Mouse (Mus musculus) lung, embryonic 15.5 days (tissue): ENCODE data around the gene Hspb6. TPM values are rescaled to one million over a fixed set of nuclear protein-coding genes. Genes with fewer than 3 reads are reported as not detected.

Experiments used
- ATAC-seq: fragments of 200-750 bp; cut with Nextera tagmentation; 2 replicates; pipeline ENCODE4 v1.8.0; 2017; ENCODE audit warnings: moderate number of reproducible peaks, borderline replicate concordance; ENCODE audit not compliant: low FRiP score, low TSS enrichment; ENCODE audit errors: extremely low read depth
- H3K27ac ChIP-seq: fragments of 300-500 bp; sonication (generic); 2 replicates; pipeline ENCODE4 v1.5.1; 2015; ENCODE audit warnings: moderate library complexity, mild to moderate bottlenecking, inconsistent platforms
- H3K27me3 ChIP-seq: fragments of 300-500 bp; sonication (generic); 2 replicates; pipeline ENCODE4 v1.6.1; 2015; ENCODE audit warnings: inconsistent platforms
- H3K36me3 ChIP-seq: fragments of 300-500 bp; sonication (generic); 2 replicates; pipeline ENCODE4 v1.6.1; 2015; ENCODE audit warnings: inconsistent platforms
- H3K4me1 ChIP-seq: fragments of 300-500 bp; sonication (generic); 2 replicates; pipeline ENCODE4 v1.6.1; 2015; ENCODE audit warnings: inconsistent platforms
- H3K4me2 ChIP-seq: fragments of 300-500 bp; sonication (generic); 2 replicates; pipeline ENCODE4 v1.6.1; 2015; ENCODE audit warnings: inconsistent platforms, mild to moderate bottlenecking, moderate library complexity
- H3K4me3 ChIP-seq: fragments of 300-500 bp; sonication (generic); 2 replicates; pipeline ENCODE4 v1.5.1; 2015; ENCODE audit warnings: mild to moderate bottlenecking, inconsistent platforms
- H3K9ac ChIP-seq: fragments of 300-500 bp; sonication (generic); 2 replicates; pipeline ENCODE4 v1.6.1; 2015; ENCODE audit warnings: inconsistent platforms
- H3K9me3 ChIP-seq: fragments of 300-500 bp; sonication (generic); 2 replicates; pipeline ENCODE4 v1.6.1; 2016; ENCODE audit warnings: inconsistent platforms
- WGBS: fragments of 180-500 bp; shearing (Covaris S2); methylation state at CpG from one replicate; pipeline ENCODE4 v1.1.7; 2015; 5-methylcytosine and 5-hydroxymethylcytosine counted together
- polyA plus RNA-seq: library from polyadenylated mRNA; unstranded; fragments of >200 nt; fragmentation: Nextera tagmentation; extraction: Ambion mirVana; gene quantifications from 2 replicates; pipeline ENCODE4 v1.2.1, GENCODE M21; 2015

The Hspb6 gene
- polyA plus RNA-seq, 1 experiment from 2014 or later = 33.6 TPM

DNA sequence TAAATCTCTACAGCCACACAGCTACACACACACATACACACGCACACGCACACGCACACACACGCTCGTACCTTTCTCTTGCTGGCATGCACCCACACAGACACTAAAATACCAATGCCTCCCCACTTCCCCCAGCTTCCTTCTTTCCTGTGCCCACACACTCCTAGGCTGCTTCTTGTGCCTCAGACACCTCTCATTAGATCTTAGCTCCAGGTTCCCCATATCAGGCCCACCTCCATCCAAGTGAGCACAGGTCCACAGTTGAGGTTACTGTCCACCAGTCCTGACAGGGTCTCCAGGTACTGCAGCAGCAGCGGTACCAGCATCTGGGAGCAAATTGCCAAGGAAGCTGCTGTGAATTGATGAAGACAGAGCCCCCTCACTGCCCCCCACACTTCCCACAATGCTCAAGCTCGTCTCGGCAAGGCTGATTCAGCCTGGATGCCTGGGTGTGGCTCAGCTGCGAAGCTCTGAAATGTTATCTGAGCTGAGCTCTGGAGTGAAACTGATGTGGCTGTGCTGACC, 20.6 kb upstream of the Hspb6 start:
- H3K27ac ChIP-seq = no peak overlapping the region
- 83% methylated on average over 9 of the region's 9 CpGs for WGBS
- peaks cover 50% of the 10 kb centered on the region for H3K36me3 ChIP-seq
- no peaks in the 10 kb centered on the region for H3K9me3 ChIP-seq
- no peak overlapping the region for H3K9ac ChIP-seq
- H3K4me3 ChIP-seq = no peak overlapping the region
- no peak for ATAC-seq
- peaks cover 36% of the 10 kb centered on the region for H3K4me1 ChIP-seq
- no peaks in the 10 kb centered on the region for H3K27me3 ChIP-seq
- H3K4me2 ChIP-seq = no peak overlapping the region

DNA sequence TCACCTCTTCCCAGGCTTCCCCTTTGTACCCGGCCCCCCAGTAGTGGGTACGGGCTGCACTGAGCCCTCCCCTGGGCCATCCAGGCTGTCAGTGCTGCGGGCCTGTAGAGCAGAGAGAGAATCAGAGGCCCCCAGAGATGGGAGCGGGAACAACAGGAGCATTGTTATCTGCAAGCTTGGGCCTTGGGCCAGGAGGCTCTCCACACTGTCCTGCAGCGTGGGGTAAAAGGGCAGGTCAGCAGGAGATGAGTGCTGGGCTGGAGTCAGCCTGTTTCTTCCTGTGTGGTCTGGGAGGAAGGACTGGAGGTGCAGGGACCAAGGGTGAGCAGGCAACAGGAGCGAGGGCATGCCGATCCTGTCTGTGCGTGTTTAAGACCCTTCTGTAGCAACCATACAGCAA, 19.0 kb upstream of the Hspb6 start:
- H3K27ac ChIP-seq = no peak overlapping the region
- peaks cover 39% of the 10 kb centered on the region for H3K36me3 ChIP-seq
- H3K9ac ChIP-seq = peak overlapping the region; percentile 29
- no peak overlapping the region for H3K4me3 ChIP-seq
- no peaks in the 10 kb centered on the region for H3K9me3 ChIP-seq
- ATAC-seq = no peak
- peak overlapping the region; percentile 94 for H3K4me2 ChIP-seq
- H3K27me3 ChIP-seq = no peaks in the 10 kb centered on the region
- H3K4me1 ChIP-seq = peaks cover 31% of the 10 kb centered on the region
- 24% methylated on average over 8 of the region's 8 CpGs for WGBS

DNA sequence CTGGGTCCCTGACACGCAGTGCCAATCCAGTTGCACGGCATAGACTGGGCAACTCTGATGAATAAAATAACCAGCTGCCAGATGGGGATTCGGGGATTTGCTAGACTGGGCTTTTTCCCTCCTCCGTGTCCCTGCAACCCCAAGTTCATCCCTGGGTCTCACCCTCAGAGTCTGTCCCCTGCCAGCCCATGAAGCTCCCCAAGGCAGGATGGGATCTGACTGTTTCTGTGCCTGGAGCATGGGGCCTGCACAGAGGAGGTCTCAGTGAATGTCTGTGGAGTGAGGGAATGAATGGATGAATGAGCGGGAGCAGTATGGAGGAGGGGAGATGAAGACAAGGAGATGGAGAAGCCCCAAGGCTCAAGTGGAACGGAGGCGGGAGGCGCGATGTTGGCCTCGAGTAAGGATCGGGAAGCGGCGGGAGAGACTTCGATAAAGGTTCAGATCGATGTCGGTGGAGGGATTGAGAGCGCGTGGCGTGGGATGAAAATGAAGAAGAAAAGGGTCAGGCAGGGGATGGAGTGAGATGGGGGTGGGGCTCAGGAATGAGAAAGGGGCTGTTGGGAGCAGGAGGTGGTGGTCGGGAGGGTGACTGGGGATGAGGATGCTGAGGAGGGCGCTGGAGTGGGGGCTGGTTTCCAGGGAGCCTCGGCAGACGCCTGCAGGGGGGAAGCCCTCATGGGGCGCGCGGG, 17.9 kb upstream of the Hspb6 start:
- Histone ChIP-seq H3K27ac (peak overlapping the region; percentile 59), H3K9ac (peak overlapping the region; percentile 70), H3K4me3 (peak overlapping the region; percentile 64), H3K4me2 (peak overlapping the region; percentile 94), H3K9me3 (no peaks in the 10 kb centered on the region), H3K27me3 (no peaks in the 10 kb centered on the region), H3K36me3 (peaks cover 33% of the 10 kb centered on the region), H3K4me1 (peaks cover 31% of the 10 kb centered on the region)
- peak; percentile 40; the same call in 1 of the 2 replicates for ATAC-seq
- 9% methylated on average over 23 of the region's 26 CpGs for WGBS

DNA sequence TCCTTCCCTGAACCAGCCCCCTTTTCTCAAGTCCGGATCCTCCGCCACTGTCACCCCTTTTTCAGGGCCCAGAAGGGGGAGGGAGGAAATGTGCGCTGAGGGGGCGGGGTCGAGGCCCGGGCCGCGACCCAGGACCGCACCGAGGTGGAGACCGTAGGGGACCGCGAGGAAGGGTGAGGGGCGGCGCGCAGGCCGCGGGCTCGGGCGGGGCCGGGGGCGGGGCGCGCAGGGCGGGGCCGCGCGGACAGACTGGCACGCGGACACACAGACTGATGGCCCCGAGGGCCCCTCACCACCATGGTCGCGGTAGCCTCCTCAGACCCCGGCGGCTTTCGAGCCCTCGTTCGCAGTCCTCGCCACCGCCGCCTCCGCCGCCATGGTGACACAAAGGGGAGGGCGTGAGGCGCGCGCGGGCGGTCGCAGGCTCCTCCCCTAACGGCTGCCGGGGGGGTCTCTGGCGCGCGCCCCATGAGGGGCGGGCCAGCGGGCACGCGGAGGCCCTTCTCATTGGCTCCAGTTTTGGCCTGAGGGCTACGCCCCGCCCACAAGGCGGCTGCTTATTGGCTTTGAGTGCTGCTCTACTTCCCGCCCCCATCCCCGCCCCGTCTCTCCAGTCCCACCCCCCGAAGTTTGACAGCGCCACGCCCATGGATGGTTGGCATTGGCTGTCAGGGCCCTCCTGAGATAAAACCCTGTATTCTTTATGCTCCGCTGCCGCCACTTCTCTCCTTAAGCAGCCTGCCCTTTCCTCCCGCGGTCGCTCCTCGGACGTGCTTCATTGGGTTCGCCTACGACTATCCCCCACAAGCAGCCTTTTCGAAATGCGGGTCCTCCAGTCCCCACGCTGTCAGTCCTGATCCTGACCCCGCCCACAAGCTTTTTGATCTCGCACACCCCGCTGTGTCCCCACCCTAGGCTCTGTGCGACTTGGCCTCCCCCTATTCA, 17.1 kb upstream of the Hspb6 start, which contains the start of gene Arhgap33:
TSS of gene Arhgap33 (minus strand) at position 428 of the 945 bp plus-strand sequence.
- H3K4me2 ChIP-seq = peak within 1 kb of the TSS; percentile 94
- H3K4me3 ChIP-seq = peak within 1 kb of the TSS; percentile 64
- H3K36me3 ChIP-seq = peaks cover 29% of the 10 kb centered on the region
- peak within 1 kb of the TSS; percentile 59 for H3K27ac ChIP-seq
- no peaks in the 10 kb centered on the region for H3K9me3 ChIP-seq
- H3K9ac ChIP-seq = peak within 1 kb of the TSS; percentile 70
- WGBS = under 1% methylated on average over 55 of the region's 84 CpGs
- H3K4me1 ChIP-seq = peaks cover 31% of the 10 kb centered on the region
- peak; percentile 94 for ATAC-seq
- H3K27me3 ChIP-seq = no peaks in the 10 kb centered on the region

DNA sequence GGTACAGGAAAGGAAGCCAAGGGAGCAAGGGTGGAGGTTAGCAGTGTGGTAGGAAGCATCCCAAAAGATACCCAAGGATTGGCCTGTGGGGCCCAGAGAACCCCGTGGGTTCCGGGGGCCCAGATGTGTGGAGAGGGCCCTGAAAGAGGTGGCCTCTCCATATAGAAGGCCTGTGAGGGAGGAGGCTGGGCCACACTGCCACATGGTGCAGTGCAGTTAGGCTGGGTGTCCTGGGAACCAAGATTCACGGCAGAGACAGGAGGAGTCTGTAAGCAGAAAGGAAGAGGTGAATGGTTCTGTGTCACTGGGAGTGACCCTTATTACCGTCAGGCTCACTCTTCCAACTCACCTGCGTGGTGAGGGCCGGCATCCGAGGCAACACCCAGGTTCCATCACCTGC, 11.4 kb upstream of the Hspb6 start:
- Histone ChIP-seq H3K36me3 (peaks cover 32% of the 10 kb centered on the region), H3K4me2 (no peak overlapping the region)
- WGBS = 89% methylated on average over 7 of the region's 7 CpGs

DNA sequence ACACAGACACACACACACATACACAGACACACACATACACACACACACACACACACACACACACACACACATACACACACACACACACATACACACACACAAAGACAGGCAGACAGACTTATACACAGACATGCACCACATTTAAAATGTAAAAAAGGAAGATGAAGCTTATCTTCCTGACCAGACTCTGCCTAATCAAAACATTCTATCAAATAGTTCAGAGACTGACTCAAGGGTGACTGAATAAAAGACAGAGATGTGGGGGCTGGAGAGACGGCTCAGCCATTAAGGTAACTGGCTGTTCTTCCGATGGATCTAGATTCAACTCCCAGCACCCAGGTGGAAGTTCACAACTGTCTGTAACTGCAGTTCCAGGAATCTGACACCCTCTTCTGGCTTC, 7.7 kb upstream of the Hspb6 start:
- H3K27ac ChIP-seq = no peak overlapping the region
- ATAC-seq = no peak
- H3K4me1 ChIP-seq = no peaks in the 10 kb centered on the region
- H3K4me2 ChIP-seq = no peak overlapping the region
- H3K9ac ChIP-seq = no peak overlapping the region
- no peak overlapping the region for H3K4me3 ChIP-seq
- H3K27me3 ChIP-seq = no peaks in the 10 kb centered on the region
- no peaks in the 10 kb centered on the region for H3K9me3 ChIP-seq
- H3K36me3 ChIP-seq = peaks cover 51% of the 10 kb centered on the region
- 88% methylated on average over 2 of the region's 2 CpGs for whole genome bisulfite sequencing

More for the DNA sequence above, 11.4 kb upstream of the Hspb6 start:
- Histone ChIP-seq H3K9ac (no peak overlapping the region), H3K27me3 (no peaks in the 10 kb centered on the region), H3K4me3 (no peak overlapping the region), H3K27ac (no peak overlapping the region), H3K9me3 (no peaks in the 10 kb centered on the region), H3K4me1 (peaks cover 4% of the 10 kb centered on the region)
- no peak for ATAC-seq

DNA sequence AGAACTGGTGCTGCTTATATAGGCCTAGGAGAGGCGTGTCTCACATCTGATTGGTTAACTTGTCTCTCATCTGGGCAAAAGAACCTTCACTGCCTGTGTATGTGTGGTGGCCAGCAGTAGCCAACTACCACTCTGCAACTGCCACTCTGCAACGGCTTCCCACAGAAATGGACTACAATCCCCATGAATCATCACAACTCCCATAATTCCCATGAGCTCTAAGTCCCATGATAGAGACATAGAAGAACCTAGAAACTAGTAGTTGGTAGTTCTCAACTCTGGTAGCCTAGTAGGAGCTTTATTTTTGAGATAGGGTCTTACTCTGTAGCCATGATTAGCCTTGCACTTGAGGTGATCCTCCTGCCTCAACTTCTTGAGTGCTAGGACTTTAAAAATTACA, 2.1 kb upstream of the Hspb6 start:
- Histone ChIP-seq H3K4me1 (peaks cover 21% of the 10 kb centered on the region), H3K9ac (no peak overlapping the region), H3K27me3 (no peaks in the 10 kb centered on the region), H3K36me3 (peaks cover 28% of the 10 kb centered on the region), H3K27ac (no peak overlapping the region), H3K9me3 (no peaks in the 10 kb centered on the region), H3K4me2 (no peak overlapping the region), H3K4me3 (no peak overlapping the region)
- no peak for ATAC-seq
- 78% methylated on average over 2 of the region's 2 CpGs for WGBS

DNA sequence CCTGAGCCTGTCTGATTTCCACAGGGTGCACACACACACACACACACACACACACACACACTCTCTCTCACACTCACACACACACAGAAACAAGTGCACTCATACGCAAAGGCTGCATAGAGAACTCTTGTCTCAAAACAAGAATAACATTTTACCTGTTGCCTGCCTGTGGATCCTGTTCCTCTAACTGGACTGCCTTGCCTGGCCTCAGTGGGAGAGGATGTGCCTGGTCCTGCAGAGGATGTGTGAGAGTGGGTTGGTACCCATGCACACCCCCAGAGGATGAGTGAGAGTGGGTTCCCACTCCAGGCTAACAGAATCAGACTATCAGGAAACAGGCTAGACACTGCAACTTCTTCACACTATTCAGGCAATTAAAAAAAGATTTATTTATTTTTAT, 1.4 kb upstream of the Hspb6 start:
- ATAC-seq = no peak
- Histone ChIP-seq H3K9ac (no peak overlapping the region), H3K36me3 (peaks cover 30% of the 10 kb centered on the region), H3K4me2 (no peak overlapping the region), H3K27me3 (no peaks in the 10 kb centered on the region), H3K27ac (no peak overlapping the region), H3K4me3 (no peak overlapping the region), H3K9me3 (no peaks in the 10 kb centered on the region), H3K4me1 (peaks cover 21% of the 10 kb centered on the region)
- 90% methylated on average over 1 of the region's 1 CpGs for WGBS

DNA sequence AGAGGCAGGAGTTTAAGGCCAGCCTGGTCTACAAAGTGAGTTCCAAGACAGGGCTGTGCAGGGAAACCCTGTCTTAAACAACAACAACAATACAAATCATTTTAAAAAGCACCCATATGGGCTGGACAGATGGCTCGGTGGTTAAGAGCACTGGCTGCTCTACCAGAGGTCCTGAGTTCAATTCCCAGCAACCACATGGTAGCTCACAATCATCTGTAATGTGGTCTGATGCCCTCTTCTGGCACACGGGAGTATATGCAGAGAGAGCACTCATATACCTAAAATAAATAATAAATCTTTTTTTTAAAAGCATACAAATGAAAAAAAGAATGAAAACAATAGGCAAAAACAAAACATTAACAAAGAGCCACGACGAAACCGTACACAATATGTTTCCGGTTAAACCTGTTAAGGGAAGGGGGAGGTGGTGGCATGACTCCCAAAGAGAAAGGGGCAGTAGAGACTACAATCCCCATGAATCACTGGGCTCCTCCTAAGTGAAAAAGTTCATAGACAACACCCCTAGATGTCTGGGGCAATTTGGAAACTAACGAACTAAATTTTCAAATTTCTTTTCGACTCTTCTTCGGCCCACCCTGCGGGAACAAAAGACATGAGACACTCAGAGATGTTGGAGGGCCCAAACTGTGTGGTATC, 405 bp upstream of the Hspb6 start:
- Histone ChIP-seq H3K4me1 (peaks cover 21% of the 10 kb centered on the region), H3K4me3 (peak overlapping the region; percentile 67), H3K27me3 (no peaks in the 10 kb centered on the region), H3K36me3 (peaks cover 30% of the 10 kb centered on the region), H3K4me2 (peak overlapping the region; percentile 97), H3K9ac (peak overlapping the region; percentile 68), H3K27ac (peak overlapping the region; percentile 98), H3K9me3 (no peaks in the 10 kb centered on the region)
- WGBS = 2% methylated on average over 10 of the region's 10 CpGs
- peak; percentile 58 for ATAC-seq

DNA sequence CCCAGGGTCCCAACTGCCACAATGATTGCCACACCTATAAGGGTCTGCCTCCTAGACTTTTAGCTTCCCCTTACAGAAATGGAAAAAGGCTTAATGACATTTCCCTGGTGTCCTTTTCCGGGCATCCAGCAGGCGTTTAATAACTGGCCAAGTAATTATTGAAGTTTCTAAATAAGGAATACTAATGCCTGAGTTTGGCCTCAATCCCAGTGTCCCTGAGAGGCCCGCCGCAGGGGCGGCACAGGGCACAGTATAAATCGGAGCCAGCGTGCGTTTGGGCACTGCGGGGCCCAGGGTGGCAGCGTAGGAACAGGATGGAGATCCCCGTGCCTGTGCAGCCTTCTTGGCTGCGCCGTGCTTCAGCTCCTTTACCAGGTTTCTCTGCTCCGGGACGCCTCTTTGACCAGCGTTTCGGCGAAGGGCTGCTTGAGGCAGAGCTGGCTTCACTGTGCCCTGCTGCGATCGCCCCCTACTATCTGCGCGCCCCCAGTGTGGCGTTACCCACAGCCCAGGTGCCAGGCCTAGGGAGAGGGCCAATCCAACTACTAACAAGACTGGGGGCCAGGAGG, 1.1 kb downstream of the Hspb6 start:
- no peaks in the 10 kb centered on the region for H3K27me3 ChIP-seq
- H3K36me3 ChIP-seq = peaks cover 30% of the 10 kb centered on the region
- no peak for ATAC-seq
- 1% methylated on average over 20 of the region's 23 CpGs for WGBS
- H3K4me2 ChIP-seq = peak overlapping the region; percentile 97
- H3K9me3 ChIP-seq = no peaks in the 10 kb centered on the region
- H3K9ac ChIP-seq = peak overlapping the region; percentile 81
- peaks cover 24% of the 10 kb centered on the region for H3K4me1 ChIP-seq
- H3K27ac ChIP-seq = peak overlapping the region; percentile 98
- peak overlapping the region; percentile 67 for H3K4me3 ChIP-seq
